Mouse (Mus musculus): ENCODE results near the gene Sppl2c. TPM values are rescaled to one million over a fixed set of nuclear protein-coding genes. Genes with fewer than 3 reads are reported as not detected.

Gene Sppl2c
- total RNA-seq, 2 experiments from 2014 or later = not detected

DNA sequence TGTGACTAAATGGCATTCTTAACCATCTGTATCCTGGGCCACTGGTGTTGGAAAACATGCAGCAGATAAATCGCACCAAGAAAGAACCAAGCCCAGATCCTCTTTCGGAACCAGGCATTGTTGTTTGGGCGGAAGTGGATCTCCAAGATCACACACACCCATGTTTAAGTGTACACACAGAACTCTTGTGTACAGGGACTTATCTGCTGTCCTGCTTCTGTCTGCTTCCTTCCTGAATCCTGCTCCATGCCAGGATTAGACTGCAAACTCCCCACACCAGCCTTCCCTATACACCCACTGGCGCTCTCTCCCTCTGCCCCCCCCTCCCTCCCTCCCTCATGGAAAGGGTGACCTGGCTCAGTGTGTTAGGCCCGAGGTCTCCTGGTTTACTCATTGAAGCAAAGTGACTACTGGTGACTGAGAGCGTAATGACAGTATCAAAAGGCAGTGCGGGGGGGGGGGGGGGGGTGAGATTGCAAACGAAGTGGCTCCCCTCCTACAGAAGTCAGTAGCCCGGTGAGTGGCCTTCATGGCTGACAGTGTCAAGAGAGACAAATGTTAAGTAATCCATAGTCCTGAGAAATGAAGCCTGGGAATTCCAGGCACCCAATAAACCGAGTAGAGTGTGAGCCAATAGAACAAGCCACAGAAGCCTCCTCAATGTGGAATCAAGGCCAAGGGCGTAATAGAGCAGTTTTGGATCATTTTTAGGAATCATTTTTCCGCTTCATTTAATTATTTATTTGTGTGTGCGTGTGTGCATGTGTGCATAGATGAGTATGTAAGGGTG lies 52.0 kb downstream of the Sppl2c start:
- DNase-seq (ENCODE audit: low spot score in 2 of 2) = no peak

Other genes starting within 250 kb of the Sppl2c start
- 100 to 1,000 TPM; 154 to 197 TPM for gene Nsf, start 232.3 kb upstream of the Sppl2c start, total RNA-seq (2021)
- gene Arf2, start 219.6 kb upstream of the Sppl2c start, total RNA-seq (2021) = 10 to 100 TPM; 41.0 to 59.1 TPM
- under 1 TPM in 1 of 2 experiments, not detected in 1; 0.27 TPM for gene Crhr1, start 53.5 kb upstream of the Sppl2c start, total RNA-seq (2021)
- gene Mapt, start 45.1 kb downstream of the Sppl2c start, total RNA-seq (2021) = 100 to 1,000 TPM; 128 to 208 TPM

Data from adrenal gland, adult 18-20 months (tissue).